Mouse (Mus musculus): ENCODE results near the gene Rhobtb3.
A peak's percentile ranks its signal among the peaks of the same experiment; 100 is the strongest.
"Not testable (repeated sequence)": the region's sequence is repeated elsewhere in the genome, so short reads cannot be mapped to it uniquely, and the experiment has no call there.

The Rhobtb3 gene

DNA sequence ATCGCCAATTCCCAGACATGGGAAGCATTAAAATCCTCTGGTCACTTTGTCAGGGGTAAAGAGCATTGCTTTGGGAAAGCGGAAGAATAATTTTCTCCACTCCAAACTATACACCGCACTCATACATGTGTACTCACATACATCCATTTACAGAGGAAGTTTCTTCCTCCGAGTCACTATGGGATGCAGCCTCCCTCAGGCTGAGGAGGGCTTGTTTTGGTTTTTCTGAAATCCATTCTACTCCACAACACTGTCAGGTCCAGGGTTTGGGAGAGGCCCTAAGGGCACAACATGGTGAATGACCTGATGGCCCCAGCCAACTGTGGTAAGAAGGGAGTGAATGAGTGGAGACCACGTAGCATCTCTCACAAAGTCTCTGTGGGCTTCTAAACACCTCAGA lies 14.7 kb downstream of the Rhobtb3 start:
- not testable (repeated sequence) for DNase-seq (ENCODE audit: low spot score)

DNA sequence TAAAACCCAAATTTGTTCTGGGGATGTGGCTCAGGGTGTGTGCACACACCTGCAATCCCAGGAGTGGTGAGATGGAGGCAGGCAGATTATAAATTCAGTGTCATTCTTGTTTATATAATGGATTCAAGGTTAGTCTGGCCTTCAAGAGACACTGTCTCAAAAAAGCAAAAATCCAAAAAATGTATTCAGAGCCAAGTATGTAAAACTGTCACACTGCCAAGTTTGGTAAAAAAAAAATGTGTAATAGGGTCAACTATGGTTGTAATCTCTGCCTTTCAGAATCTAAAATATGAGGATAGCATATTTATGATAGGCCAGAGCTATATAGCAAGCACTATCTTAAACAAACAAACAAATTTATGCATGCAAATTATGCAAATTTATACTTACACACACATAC lies 15.8 kb downstream of the Rhobtb3 start:
- DNase-seq (ENCODE audit: low spot score) = no peak

DNA sequence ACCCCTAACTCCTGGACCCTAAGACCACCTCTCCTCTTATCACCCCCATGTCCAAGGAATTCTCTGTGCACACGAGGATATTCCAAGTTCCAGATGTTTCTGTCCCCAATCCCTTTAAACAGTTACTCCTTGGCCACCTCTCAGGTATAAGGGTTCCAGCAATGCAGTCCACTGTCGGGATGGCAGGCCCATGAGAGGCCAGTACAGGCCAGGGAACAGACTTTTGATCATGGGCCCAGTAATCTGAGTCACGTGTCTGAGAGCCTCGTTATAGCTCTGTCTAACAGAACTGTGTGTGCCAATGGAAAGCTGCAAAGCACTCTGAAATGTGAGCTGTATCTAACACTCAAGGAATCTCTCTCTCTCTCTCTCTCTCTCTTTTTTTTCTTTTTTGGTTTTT lies 29.6 kb downstream of the Rhobtb3 start:
- no peak for DNase-seq (ENCODE audit: low spot score)

DNA sequence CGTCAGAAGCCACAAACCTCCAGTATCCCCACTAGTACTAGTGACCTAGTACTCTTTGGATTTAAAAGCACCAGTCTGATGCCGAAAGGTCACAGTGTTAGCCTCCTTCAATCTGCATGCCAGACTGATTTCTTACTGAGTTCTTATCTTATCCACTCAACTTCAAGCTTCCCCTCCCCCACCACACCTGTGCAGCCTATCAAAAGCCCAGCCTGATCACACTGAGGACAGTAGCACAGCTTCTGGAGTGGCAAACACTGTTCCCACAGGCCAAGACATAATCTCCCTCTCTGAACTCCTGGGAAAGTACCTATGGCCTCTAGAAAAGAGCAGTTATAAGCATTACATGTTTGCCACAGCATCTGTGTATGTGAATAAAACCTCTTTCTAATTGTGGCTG lies 35.5 kb downstream of the Rhobtb3 start:
- DNase-seq (ENCODE audit: low spot score) = no peak

DNA sequence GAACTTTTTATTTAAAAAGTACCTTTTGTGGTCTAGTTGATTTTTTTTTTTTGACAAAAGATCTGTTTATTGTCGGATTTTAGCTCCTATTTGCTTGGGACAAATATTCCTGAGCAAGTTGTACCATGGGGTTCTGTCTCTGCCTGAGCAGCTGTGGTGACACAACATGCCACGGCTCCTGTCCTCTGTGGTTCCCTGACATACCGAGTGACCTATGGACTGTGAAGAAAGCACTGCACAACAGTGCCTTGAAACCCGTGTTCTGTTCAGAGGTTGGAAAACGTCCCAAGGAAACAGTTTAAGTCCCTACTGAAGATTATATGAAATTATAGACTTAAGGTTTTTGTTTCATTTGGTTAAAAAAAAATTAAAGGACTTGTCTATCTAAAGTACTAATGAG lies 36.6 kb downstream of the Rhobtb3 start:
- no peak for DNase-seq (ENCODE audit: low spot score)

DNA sequence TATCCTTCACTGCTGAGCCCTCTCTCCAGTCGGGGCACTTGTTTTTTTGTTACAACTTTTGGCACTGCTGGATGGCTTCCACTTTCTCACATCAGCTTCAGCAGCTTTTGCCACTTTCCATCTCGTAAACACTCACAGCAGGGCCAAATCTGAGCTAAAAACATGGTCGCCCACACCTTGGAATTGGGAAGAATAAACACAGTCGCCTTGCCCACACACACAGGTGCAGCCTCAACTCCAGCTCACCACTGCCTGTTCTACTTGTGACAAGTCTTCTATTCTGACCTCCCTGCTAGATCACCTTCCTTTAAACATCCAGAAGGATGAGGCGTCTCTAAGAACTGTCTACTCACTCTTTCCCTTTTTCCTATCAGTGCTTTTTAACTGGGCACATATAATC lies 39.1 kb downstream of the Rhobtb3 start:
- no peak for DNase-seq (ENCODE audit: low spot score)

DNA sequence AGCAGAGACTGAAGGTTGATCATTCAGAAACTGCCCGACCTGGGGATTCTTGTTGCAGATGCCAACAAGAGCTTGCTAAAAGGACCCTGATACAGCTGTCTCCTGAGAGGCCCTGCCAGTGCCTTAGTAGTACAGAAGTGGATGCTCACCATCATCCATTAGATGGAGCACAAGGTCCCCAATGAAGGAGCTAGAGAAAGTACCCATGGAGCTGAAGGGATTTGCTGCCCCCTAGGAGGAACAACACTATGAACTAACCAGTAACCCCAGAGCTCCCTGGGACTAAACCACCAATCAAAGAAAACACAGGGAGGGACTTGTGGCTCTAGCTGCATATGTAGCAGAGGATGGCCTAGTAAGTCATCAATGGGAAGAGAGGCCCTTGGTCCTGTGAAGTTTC lies 42.8 kb downstream of the Rhobtb3 start:
- DNase-seq (ENCODE audit: low spot score) = not testable (repeated sequence)

DNA sequence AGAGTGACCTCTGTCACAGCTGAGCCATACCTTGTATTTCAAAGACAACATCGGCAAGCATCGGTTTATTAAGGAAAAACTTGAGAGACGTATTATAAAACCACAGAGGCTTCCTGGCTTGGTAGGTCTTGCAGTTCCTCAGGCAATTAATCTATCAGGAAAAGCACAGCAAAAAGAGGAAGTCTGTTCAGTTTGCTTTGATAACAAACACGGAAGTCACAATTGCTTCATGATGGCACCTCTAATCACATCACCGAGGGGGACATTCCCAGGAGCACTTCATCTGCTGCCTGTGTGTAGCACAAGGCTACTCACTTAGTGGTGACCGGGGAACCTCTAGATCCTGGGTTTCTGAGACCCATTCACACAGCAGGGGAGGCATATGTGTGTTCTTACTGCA lies 50.8 kb downstream of the Rhobtb3 start:
- DNase-seq (ENCODE audit: low spot score) = no peak

DNA sequence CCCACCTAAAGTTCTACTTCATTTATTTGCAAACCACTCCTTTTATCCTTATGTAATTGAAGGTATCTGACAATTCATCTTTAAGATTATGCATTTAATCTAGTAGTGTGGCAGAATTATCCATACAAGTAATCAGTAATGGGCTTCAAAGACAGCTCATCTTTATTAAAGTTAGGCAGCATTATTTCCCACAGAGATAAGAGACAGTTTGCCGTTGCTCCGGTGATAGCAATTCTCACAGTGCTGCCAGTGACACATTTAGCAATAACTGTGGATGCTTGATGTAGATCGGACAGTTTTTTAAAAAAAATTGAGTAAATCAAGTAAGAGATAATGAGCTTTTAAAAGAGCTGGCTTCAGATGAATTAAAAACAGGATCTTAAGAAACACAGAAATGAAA lies 51.4 kb downstream of the Rhobtb3 start:
- DNase-seq (ENCODE audit: low spot score) = no peak

DNA sequence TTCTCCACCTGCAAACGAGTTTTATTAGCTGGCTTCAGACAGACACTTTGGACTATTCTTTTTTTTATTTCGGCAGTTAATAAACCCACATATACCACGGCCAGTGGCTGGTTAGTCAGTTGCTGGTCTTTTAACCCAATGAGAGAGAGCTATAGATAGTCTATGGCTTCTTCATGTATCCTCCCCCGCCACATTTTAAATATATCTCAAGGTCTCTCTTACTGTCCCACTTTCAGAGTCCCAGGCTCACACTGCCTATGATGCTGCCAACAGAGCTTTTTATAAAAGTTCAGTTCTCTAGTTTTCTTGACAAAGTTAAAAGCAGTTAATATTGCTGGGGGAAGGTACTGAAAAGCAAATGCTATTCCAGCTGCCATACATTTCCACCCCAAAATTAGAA lies 51.9 kb downstream of the Rhobtb3 start:
- no peak for DNase-seq (ENCODE audit: low spot score)

DNA sequence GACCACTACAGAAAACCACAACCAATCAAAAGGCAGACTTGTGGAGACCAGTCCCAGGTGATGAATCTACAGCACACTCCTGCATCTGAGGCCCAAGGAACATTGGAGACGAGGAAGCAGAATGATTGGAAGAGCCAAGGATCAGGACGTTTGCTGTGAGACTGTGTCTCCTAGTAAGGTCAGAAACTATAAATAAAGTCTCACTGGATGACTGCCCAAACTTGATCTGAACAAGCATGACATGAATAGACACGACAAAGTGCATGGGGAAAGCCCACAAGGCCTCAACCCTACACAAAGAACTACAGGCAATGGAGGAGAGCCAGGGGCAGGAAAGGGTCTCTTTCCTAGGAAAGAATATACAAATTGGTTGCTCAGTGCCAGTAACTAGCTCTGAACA lies 59.9 kb downstream of the Rhobtb3 start:
- no peak for DNase-seq (ENCODE audit: low spot score)

DNA sequence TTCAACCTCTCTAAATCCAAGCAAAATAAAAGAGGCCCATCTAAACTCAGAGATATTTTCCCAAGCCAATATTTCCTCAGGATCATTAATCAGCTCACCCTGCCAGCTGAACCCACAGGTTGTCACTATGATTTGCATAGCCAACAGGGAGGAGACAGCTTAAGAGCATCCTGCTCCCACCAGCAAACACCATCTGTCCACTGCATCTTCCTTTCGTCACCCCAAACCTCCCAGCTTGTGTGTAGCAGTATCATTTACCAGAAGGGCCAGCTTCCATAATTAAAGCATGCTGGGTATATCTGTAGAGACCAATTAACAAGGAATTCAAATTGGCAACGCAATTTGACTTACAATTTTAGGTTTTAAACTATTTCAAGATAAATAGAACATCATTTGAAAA lies 63.2 kb downstream of the Rhobtb3 start:
- no peak for DNase-seq (ENCODE audit: low spot score)

DNA sequence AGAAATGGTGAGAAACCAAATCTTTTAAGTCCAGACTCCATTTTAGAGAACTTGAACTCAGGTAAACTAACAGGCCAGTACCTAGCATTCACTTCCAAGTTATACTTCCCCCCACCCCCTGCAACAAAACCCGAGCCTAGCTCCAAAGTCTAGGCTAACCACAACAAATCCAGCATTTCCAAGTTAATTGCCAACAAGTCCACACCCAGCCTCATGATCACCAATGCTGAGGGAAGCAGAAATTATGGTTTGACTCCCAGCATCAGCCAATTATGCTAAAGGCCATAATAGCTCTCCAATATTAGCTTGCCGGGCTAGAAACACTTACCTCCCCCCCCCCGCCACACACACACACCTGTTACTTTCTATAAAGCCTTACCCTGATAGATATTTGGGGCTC lies 64.0 kb downstream of the Rhobtb3 start:
- DNase-seq (ENCODE audit: low spot score) = no peak

DNA sequence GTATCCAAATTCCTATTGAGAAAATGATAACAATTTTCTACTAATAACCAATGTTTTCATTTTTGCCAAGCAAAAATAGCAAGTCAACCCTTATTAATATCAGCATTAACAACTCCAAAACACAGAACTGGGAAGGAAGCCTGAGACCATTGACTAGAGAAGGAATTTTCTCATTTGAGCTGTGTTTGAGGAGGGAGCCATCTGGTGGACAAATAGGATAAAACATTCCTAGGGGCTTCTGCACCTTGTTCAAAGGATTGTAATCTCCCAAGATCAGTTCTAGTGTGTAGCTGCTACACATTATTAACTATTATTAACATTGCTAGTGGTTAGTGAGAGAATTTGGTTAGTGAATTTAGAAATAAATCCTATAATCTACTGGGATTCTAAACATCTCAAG lies 65.8 kb downstream of the Rhobtb3 start:
- no peak for DNase-seq (ENCODE audit: low spot score)

DNA sequence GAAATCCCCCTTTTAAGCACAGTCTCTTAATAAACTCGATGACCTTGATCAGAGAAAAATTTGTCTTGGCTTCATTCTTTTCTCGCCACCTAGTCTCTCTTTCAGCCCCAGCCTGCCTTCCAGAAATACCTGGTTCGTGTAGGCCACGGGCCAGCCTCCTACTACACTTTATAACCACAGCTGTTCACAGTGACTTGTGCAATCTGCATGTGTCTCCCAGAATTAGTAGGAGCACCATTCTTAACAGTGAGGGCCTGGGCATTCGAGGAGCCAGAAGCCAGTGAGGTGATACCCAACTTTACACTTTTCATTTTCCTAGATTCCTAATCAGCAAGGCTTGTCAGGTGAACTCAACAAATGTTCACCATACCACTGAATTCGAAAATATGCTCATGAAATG lies 67.1 kb downstream of the Rhobtb3 start:
- no peak for DNase-seq (ENCODE audit: low spot score)

DNA sequence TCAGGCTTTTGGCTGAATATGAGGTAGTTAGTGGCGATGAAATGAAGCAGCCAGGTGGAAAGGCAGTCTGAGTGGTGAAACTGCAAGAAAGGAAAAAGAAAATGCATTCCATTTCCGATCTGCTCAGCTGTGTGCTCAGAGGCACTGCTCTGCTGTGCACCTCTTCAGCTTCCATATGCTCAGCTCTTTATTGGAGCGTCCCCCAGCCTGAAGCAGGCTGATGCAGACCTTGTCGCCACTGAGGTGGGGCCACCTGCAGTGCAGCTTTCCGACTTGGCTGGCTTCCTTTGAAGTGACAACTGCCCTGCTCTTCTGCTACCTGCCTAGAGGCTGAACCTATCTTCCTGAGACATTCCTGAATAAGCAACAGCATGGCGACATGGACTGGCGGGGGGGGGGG lies 67.5 kb downstream of the Rhobtb3 start:
- DNase-seq (ENCODE audit: low spot score) = not testable (repeated sequence)

DNA sequence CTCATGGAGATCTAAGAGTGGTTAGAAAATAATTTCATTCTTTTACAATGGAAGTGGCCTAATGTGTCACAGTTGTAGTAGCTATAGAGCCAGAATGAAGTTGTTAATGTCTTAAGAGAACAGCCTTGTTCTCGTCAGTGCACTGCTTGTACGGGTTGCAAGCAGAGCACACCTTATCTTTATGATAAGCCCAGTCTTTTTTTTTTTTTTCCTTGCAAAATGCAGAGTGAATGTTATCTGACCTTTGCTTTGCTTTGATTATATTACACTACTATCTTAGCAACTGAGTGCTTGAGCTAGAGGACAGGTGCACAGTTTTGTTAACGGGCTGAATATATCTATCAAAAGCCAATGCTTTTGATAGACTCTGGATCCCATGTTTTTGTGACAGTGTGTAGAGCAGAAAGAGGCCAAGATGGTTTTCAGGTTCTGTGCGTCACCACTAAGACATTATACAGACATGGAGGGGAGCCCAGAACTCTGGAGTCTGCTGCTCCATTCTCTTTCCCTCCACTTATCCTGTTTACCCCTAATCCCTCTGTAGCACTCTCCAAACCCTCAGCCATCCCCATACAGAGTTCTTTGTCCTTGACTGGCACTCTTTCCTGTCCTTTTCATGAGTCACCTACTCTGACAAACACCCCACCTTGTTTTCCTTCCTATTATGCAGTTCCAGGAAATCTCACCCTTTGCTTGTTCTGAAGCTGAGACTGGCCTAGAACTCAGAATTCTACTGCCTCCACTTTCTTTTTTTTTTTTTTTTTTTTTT lies 68.9 kb downstream of the Rhobtb3 start:
- no peak for DNase-seq (ENCODE audit: low spot score)

DNA sequence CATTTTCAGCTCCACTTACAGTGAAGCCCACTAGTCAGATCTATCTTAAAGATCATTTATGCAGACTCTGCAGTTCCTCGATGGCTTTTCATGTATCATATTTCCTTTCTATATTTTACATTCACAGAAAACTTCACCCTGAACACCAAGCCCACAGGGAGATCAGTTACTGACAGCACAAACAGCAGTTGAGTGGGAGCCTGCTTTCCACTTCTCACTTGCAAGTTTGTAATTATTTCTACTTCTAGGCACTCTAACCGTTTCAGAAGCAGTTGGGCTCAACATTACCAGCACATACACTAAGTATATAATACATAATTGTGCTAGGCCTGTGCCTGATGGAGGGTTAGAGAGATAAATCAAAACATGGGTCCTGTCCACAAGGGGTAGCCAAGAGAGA lies 75.8 kb downstream of the Rhobtb3 start:
- no peak for DNase-seq (ENCODE audit: low spot score)

DNA sequence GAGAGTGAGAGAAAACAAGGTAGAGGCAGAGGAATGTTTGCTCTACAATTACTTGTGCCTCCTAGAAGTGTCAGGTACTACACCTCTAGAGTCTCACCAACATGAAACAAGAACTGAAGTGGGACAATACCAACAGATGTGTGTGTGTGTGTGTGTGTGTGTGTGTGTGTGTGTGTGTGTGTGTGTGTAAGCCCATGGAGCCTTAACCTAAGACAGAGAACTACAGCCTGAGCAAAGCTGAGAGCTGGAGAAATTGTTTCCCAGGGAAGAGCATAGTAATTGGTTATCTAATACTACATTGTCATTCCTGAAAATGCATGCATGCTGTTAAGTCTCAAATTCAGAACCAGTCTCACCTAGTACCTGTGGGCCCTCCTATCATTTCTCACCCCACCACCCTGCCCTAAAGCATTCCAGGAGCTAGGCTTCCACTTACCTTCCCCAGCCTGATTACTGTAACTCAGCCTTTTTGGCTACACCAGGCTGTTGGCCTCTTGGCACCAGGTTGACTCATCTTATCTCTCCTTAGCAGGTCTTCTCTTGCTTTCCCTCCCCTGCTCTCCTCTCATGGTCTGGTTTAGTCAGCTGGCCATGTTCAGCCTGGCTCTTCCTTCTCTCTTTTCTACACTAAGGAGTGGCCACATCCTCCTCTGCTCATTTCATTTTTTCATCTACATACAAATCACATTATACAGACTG lies 78.1 kb downstream of the Rhobtb3 start:
- peak; percentile 51 for DNase-seq (ENCODE audit: low spot score)

DNA sequence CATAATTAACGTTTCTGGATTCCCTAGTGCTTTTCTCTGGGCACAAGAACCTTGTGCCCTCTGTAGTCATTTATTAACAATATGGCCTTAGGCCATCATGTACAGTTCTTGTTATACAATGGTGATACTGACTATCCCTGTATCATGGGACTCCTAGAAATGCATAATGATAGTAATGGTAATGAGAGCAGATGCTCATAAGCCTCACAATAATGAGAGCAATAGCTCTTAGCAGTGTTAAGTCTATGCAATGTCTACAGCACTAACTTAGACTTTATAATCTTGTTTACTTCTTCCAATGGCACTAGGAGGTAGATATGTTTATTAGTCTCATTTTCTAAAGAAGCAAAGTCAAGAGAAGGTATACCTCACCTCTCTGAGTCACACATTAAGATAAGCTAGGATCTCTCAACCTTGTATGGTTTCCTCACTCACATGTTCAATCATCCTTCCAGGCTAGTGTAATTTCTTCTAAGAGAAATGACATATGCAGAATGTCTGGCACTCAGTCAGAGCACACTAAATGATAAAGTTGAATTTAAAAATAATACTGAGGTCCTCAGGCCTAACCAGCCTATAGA lies 84.4 kb downstream of the Rhobtb3 start:
- no peak for DNase-seq (ENCODE audit: low spot score)

DNA sequence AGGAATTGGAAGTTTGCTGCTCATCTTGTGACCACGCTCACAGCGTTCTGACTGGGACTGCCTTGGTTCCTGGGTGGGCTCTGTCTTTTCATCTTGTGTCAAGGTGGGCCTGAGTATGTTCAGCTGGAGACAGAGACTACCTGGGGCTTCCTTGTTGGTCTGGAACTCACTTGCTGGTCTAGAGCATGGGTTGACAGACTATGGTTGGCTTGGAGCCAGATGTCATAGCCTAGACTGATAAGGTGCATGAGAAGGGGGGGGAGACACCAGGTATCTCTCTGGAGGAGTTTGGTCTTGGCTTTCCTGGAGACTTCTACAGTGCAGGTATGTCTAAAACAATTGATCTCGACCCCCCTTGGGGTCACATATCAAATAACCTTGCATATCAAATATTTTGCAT lies 90.6 kb downstream of the Rhobtb3 start:
- DNase-seq (ENCODE audit: low spot score) = no peak

DNA sequence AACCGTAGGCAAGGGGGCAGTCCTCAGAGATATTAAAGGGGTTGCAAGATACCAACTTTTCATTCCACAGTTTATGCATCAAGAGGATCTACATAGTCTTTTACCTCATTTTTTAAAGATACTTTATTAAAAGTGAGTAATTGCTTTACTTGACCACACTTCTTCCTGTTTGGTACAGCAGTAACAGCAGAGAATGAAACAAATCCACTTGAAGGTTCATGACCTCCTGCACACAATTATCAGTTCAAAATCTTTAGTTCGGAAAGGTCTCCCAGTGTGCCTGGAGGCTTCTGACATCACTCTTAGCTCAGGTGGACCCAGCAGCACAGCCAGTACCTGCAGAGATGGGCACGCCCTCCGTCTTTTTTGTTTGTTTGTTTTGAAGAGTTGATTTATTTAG lies 91.7 kb downstream of the Rhobtb3 start:
- DNase-seq (ENCODE audit: low spot score) = no peak

DNA sequence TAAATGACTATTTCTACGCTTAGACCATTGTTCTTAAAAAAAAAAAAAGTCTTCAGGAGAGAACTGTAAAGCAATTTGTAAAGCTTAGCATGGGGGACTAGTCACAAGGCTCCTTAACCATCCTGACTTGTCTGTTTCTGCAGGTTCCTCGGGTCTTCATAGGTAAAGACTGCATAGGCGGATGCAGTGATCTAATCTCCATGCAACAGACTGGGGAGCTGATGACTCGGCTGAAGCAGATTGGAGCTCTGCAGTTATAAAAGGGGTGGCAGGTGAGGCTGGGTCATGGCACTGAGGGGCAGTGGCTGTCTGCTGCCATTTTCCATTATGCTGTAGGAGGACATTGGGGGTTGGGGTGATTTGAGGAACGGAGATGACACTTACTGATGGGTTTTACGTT lies 96.7 kb downstream of the Rhobtb3 start:
- no peak for DNase-seq (ENCODE audit: low spot score)

Measured in spleen, adult 12 weeks (tissue).